Mouse (Mus musculus): ENCODE data around the gene Ube2z. TPM values are rescaled to one million over a fixed set of nuclear protein-coding genes. Genes with fewer than 3 reads are reported as not detected.

Gene Ube2z
- total and polyA plus RNA-seq, 2 experiments from 2014 or later = 19.3 to 44.4 TPM

DNA sequence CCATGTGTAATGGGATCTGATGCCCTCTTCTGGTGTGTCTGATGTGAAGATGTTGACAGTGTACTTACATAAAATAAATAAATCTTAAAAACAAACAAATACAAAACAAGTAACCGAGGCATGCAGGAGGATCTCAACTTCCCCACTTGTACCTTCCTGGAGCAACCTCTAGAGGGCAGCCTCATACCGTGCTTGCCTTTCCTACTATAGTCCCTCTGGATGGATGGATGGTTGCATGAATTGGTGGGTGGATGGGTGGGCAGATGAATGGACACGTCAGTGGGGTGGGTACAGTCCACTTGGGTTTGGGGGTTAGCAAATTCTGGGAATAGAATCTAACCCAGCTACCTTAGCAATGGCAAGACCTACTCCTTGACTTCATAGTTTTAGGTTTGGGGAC, 28.2 kb upstream of the Ube2z start:
- H3K27me3 ChIP-seq (ENCODE audit: control insufficient read depth, insufficient read depth, low read length) = no peaks in the 10 kb centered on the region
- ATAC-seq (ENCODE audit: insufficient read depth, low read depth) (peak; percentile 73), DNase-seq (ENCODE audit: low spot score) (peak; percentile 67)
- WGBS = 5% methylated on average over 3 of the region's 3 CpGs
- no peak overlapping the region for H3K4me2 ChIP-seq (ENCODE audit: low read depth, low read length)
- H3K36me3 ChIP-seq (replicated peaks; ENCODE audit: control insufficient read depth, insufficient read depth, low read length) = no peaks in the 10 kb centered on the region
- no peak overlapping the region for H3K4me3 ChIP-seq (ENCODE audit: low read depth, low read length)
- no peak overlapping the region for H3K9ac ChIP-seq (replicated peaks; ENCODE audit: low read depth, low read length)
- H3K4me1 ChIP-seq (ENCODE audit: control insufficient read depth, insufficient read depth) = no peaks in the 10 kb centered on the region
- TF ChIP-seq EP300 (IDR thresholded peaks at IDR 0.05; ENCODE audit: low read depth) (no peak), CTCF (IDR thresholded peaks at IDR 0.05; ENCODE audit: low read depth) (peak; percentile 97)
- no peaks in the 10 kb centered on the region for H3K9me3 ChIP-seq (replicated peaks; ENCODE audit: control insufficient read depth, low read length)
- H3K27ac ChIP-seq (ENCODE audit: low read depth) = peak overlapping the region; percentile 54

DNA sequence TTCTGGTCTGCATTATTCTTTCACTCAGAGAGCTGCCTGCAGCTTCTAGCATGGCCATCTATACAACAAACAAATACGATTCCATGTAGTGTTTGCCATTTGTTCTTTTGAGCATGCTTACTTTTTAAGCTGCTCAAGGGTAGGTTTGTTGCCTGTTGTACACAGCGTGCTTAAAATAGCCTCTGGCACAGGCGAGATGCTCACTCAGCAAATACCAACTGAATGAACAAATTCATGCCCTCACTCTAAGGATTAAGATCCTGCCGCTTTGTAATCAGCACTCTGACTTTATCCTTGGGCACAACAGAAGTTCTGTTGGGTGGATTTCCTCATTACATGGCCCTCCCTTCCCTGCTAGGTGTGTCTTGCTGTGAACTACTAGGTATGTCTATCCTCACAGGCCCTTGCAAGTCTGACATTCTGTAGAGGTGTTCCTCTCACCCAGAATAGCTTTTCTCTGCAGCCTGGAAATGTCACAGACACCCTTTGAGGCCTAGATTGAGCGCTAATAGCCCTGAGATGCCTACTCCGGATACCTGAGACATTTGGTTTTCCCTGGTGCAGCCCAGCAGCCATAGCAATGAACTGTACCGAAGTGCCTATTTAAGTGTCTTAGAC, 27.6 kb upstream of the Ube2z start:
- no peak overlapping the region for H3K4me2 ChIP-seq (ENCODE audit: low read depth, low read length)
- ATAC-seq (ENCODE audit: insufficient read depth, low read depth) = peak; percentile 80
- H3K9ac ChIP-seq (replicated peaks; ENCODE audit: low read depth, low read length) = no peak overlapping the region
- H3K27ac ChIP-seq (ENCODE audit: low read depth) = peak overlapping the region; percentile 54
- H3K36me3 ChIP-seq (replicated peaks; ENCODE audit: control insufficient read depth, insufficient read depth, low read length) = no peaks in the 10 kb centered on the region
- 17% methylated on average over 7 of the region's 7 CpGs for WGBS
- H3K27me3 ChIP-seq (ENCODE audit: control insufficient read depth, insufficient read depth, low read length) = no peaks in the 10 kb centered on the region
- peak; percentile 58 for DNase-seq (ENCODE audit: low spot score)
- no peak overlapping the region for H3K4me3 ChIP-seq (ENCODE audit: low read depth, low read length)
- H3K9me3 ChIP-seq (replicated peaks; ENCODE audit: control insufficient read depth, low read length) = peaks cover 5% of the 10 kb centered on the region; the same call in 1 of the 2 replicates
- TF ChIP-seq EP300 (IDR thresholded peaks at IDR 0.05; ENCODE audit: low read depth) = no peak
- TF ChIP-seq CTCF (IDR thresholded peaks at IDR 0.05; ENCODE audit: low read depth) = no peak
- no peaks in the 10 kb centered on the region for H3K4me1 ChIP-seq (ENCODE audit: control insufficient read depth, insufficient read depth)

DNA sequence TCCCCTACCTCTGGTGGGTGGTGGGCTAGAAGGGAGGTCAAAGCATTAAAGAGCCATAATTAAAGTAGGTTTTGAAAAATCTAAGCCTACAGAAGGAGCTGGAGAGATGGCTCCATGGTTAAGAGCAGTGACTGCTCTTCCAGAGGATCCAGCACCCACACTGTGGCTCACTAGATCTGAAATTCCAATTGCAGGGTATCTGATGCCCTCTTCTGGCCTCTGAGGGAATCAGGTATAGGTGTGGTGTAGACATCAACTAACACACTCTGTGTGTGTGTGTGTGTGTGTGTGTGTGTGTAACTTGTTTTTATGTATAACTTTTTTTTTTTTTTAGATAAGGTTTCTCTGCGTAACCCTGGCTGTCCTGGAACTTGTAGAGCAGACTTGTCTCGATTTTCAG, 25.9 kb upstream of the Ube2z start:
- H3K4me3 ChIP-seq (ENCODE audit: low read depth, low read length) = no peak overlapping the region
- no peak overlapping the region for H3K4me2 ChIP-seq (ENCODE audit: low read depth, low read length)
- ATAC-seq (ENCODE audit: insufficient read depth, low read depth) (no peak), DNase-seq (ENCODE audit: low spot score) (no peak)
- H3K9me3 ChIP-seq (replicated peaks; ENCODE audit: control insufficient read depth, low read length) = peaks cover 5% of the 10 kb centered on the region; the same call in 1 of the 2 replicates
- no peak overlapping the region for H3K9ac ChIP-seq (replicated peaks; ENCODE audit: low read depth, low read length)
- no peaks in the 10 kb centered on the region for H3K4me1 ChIP-seq (ENCODE audit: control insufficient read depth, insufficient read depth)
- H3K36me3 ChIP-seq (replicated peaks; ENCODE audit: control insufficient read depth, insufficient read depth, low read length) = no peaks in the 10 kb centered on the region
- peak; percentile 57 for TF ChIP-seq CTCF (IDR thresholded peaks at IDR 0.05; ENCODE audit: low read depth)
- no peak for TF ChIP-seq EP300 (IDR thresholded peaks at IDR 0.05; ENCODE audit: low read depth)
- WGBS = 70% methylated on average over 2 of the region's 2 CpGs
- no peaks in the 10 kb centered on the region for H3K27me3 ChIP-seq (ENCODE audit: control insufficient read depth, insufficient read depth, low read length)
- H3K27ac ChIP-seq (ENCODE audit: low read depth) = no peak overlapping the region

DNA sequence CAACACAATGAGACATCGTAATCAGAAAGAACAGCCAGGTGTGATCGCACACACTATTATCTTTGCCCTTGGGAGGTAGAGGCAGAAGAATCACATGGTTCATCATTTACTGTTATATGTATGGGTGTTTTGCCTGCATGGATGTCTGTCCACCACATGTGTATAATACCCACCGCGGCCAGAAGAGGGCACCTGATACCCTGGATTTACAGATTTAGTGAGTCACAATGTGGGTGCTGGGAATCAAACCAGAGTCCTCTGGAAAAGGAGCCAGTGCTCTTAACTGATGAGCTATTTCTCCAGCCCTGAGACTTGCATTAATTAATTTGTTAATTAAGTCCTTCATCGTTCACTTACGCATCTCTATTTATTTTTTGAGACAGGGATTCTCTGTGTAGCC, 22.8 kb upstream of the Ube2z start:
- 82% methylated on average over 6 of the region's 6 CpGs for WGBS
- TF ChIP-seq CTCF (IDR thresholded peaks at IDR 0.05; ENCODE audit: low read depth) (no peak), EP300 (IDR thresholded peaks at IDR 0.05; ENCODE audit: low read depth) (no peak)
- peaks cover 5% of the 10 kb centered on the region; the same call in 1 of the 2 replicates for H3K9me3 ChIP-seq (replicated peaks; ENCODE audit: control insufficient read depth, low read length)

DNA sequence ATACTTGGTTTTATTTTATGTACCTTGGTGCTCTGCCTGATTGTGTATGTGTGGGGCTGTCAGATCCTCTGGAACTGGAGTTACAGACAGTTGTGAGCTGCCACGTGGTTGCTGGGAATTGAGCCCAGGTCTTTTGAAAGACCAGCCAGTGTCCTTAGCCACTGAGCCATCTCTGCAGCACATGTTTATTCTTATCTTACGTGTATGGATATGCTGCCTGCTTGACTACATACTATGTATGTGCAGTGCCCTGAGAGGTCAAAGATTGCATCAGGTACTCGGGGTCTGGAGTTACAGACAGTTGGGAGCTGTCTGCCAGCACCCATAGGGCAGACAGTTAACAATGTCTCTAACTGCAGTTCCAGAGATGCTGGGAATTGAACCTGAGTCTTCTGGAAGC, 17.5 kb upstream of the Ube2z start:
- ATAC-seq (ENCODE audit: insufficient read depth, low read depth) (no peak), DNase-seq (ENCODE audit: low spot score) (no peak)
- Histone ChIP-seq H3K36me3 (replicated peaks; ENCODE audit: control insufficient read depth, insufficient read depth, low read length) (no peaks in the 10 kb centered on the region), H3K9me3 (replicated peaks; ENCODE audit: control insufficient read depth, low read length) (no peaks in the 10 kb centered on the region), H3K4me3 (ENCODE audit: low read depth, low read length) (no peak overlapping the region), H3K4me1 (ENCODE audit: control insufficient read depth, insufficient read depth) (no peaks in the 10 kb centered on the region), H3K27me3 (ENCODE audit: control insufficient read depth, insufficient read depth, low read length) (no peaks in the 10 kb centered on the region), H3K9ac (replicated peaks; ENCODE audit: low read depth, low read length) (no peak overlapping the region), H3K4me2 (ENCODE audit: low read depth, low read length) (no peak overlapping the region), H3K27ac (ENCODE audit: low read depth) (no peak overlapping the region)
- WGBS = 62% methylated on average over 3 of the region's 3 CpGs
- TF ChIP-seq EP300 (IDR thresholded peaks at IDR 0.05; ENCODE audit: low read depth) = no peak
- TF ChIP-seq CTCF (IDR thresholded peaks at IDR 0.05; ENCODE audit: low read depth) = no peak

More for the DNA sequence above, 22.8 kb upstream of the Ube2z start:
- no peaks in the 10 kb centered on the region for H3K36me3 ChIP-seq (replicated peaks; ENCODE audit: control insufficient read depth, insufficient read depth, low read length)
- no peak overlapping the region for H3K4me2 ChIP-seq (ENCODE audit: low read depth, low read length)
- ATAC-seq (ENCODE audit: insufficient read depth, low read depth) (no peak), DNase-seq (ENCODE audit: low spot score) (no peak)
- H3K4me1 ChIP-seq (ENCODE audit: control insufficient read depth, insufficient read depth) = no peaks in the 10 kb centered on the region
- H3K27me3 ChIP-seq (ENCODE audit: control insufficient read depth, insufficient read depth, low read length) = no peaks in the 10 kb centered on the region
- H3K27ac ChIP-seq (ENCODE audit: low read depth) = no peak overlapping the region
- no peak overlapping the region for H3K9ac ChIP-seq (replicated peaks; ENCODE audit: low read depth, low read length)
- no peak overlapping the region for H3K4me3 ChIP-seq (ENCODE audit: low read depth, low read length)

DNA sequence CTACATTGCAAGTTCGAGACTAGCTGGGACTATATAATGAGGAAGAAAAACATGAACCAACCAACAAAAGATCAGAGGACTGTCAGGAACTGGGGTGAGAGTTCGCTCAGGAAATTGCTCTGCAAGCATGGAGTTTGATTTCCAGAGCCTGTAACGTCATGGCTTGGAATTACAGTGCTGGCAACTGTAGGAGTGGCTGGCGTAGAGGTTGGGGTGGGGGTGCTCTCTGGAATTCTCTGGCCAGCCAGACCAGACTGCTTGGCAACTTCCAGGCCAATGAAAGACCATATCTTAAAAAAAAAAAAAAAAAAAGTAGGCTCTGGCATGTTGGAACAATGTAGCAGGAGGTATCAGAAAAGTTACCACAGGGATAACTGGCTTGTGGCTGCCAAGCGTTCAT, 15.5 kb upstream of the Ube2z start:
- Histone ChIP-seq H3K4me1 (ENCODE audit: control insufficient read depth, insufficient read depth) (0 out of 2 replicates have a peak, but pooled peaks cover 5% of the 10 kb centered on the region), H3K4me2 (ENCODE audit: low read depth, low read length) (no peak overlapping the region), H3K36me3 (replicated peaks; ENCODE audit: control insufficient read depth, insufficient read depth, low read length) (no peaks in the 10 kb centered on the region), H3K9me3 (replicated peaks; ENCODE audit: control insufficient read depth, low read length) (no peaks in the 10 kb centered on the region), H3K4me3 (ENCODE audit: low read depth, low read length) (no peak overlapping the region), H3K27ac (ENCODE audit: low read depth) (no peak overlapping the region), H3K27me3 (ENCODE audit: control insufficient read depth, insufficient read depth, low read length) (no peaks in the 10 kb centered on the region), H3K9ac (replicated peaks; ENCODE audit: low read depth, low read length) (no peak overlapping the region)
- ATAC-seq (ENCODE audit: insufficient read depth, low read depth) (no peak), DNase-seq (ENCODE audit: low spot score) (no peak)
- 63% methylated on average over 5 of the region's 5 CpGs for WGBS
- TF ChIP-seq CTCF (IDR thresholded peaks at IDR 0.05; ENCODE audit: low read depth) = no peak
- no peak for TF ChIP-seq EP300 (IDR thresholded peaks at IDR 0.05; ENCODE audit: low read depth)
